Mouse (Mus musculus) ES-Bruce4 (cell line): ENCODE results near the gene Nfatc4.

ENCODE experiments used
- CTCF ChIP-seq: IDR thresholded peaks from one replicate; pipeline ENCODE4 v1.8.1; 2011; ENCODE audit warnings: low read depth, low read length
- POLR2A ChIP-seq: IDR thresholded peaks from one replicate; pipeline ENCODE4 v1.8.1; 2011; ENCODE audit warnings: low read length; ENCODE audit not compliant: insufficient read depth

GRCm38 (mm10) chr14:55828716-55829263 lies 5.8 kb downstream of the Nfatc4 start:
- no peak for TF ChIP-seq CTCF
- TF ChIP-seq POLR2A, result no peak
